Mouse (Mus musculus): ENCODE results near the gene Slc17a7.
"Not testable (repeated sequence)": the region's sequence is repeated elsewhere in the genome, so short reads cannot be mapped to it uniquely, and the experiment has no call there.

- peak; percentile 65 for TF ChIP-seq CTCF (IDR thresholded peaks at IDR 0.05)
- not testable (repeated sequence) for TF ChIP-seq EP300 (IDR thresholded peaks at IDR 0.05)
Observed at GRCm38 (mm10) chr7:45173772-45174171, 10.0 kb downstream of the Slc17a7 start.
